22 mouse cellular contexts compared by ENCODE assay signal in genomic region chr10:85359501-85360066, GRCm38 (mm10). TPM values are rescaled to one million over a fixed set of nuclear protein-coding genes. Genes with fewer than 3 reads are reported as not detected.
A peak's percentile ranks its signal among the peaks of the same experiment; 100 is the strongest.
DNase-seq lines count a peak whose midpoint lies in the region; ATAC-seq and TF ChIP-seq lines count a peak whose summit lies in the region.
"Had no signal": no experiment of that assay in that cellular context is flagged by ENCODE, and none has a peak within 500 bp of the region (broad histone marks: within the 10 kb centered on the region; RNA-seq: fewer than 3 reads in every experiment).

No protein-coding gene starts in this region.

- no peak overlapping the region for H3K27ac ChIP-seq in CH12.LX (ENCODE audit: insufficient read depth, low read depth)
- H3K27ac ChIP-seq: embryonic facial prominence, embryonic 15.5 days; forebrain, embryonic 10.5 days; gastrocnemius, adult 2 months; heart, embryonic 13.5 days; hindbrain, embryonic 14.5 days had no signal

- TF ChIP-seq POLR2A in CH12.LX (IDR thresholded peaks at IDR 0.05; ENCODE audit: low read depth, low read length) = no peak

- in situ Hi-C loops in CH12.LX (cut with MboI; ENCODE audit: low pct_ligation_motif_present, low pct_unique_long_range_greater_than_20kb, low sequenced_read_pairs) = no loop called here

- H3K9ac ChIP-seq in CH12.LX (ENCODE audit: insufficient read depth, low read depth) = no peak overlapping the region
- H3K9ac ChIP-seq: embryonic facial prominence, embryonic 15.5 days; heart, embryonic 13.5 days; hindbrain, embryonic 14.5 days had no signal

- H3K4me1 ChIP-seq in CH12.LX (ENCODE audit: control insufficient read depth in 1 of 2, insufficient read depth in 2 of 2) = peaks cover 0 to 4% of the 10 kb centered on the region in 2 experiments; a peak in 1 of 4 replicates
- H3K4me1 ChIP-seq: embryonic facial prominence, embryonic 15.5 days; forebrain, embryonic 10.5 days; heart, embryonic 13.5 days had no signal

- peak; percentile 24 for DNase-seq in thymus, postnatal 0 days (ENCODE audit: low spot score)
- DNase-seq in thymus, adult 18-20 months = no peak
- peak; percentile 66 for DNase-seq in CD4-positive helper T cell, adult 2 months (ENCODE audit: low read depth, low spot score)
- DNase-seq in CH12.LX (ENCODE audit: extremely low read depth) = no peak
- DNase-seq in ovary, postnatal 14 days (ENCODE audit: low spot score) = no peak
- no peak for DNase-seq in testis, postnatal 10 days (ENCODE audit: low spot score)
- no peak for DNase-seq in cerebellum, postnatal 36 days
- DNase-seq: adrenal gland, adult 8-10 months; adrenal gland, postnatal 36 days; cerebellum, adult 2 months; cerebellum, postnatal 10 days; embryo, embryonic 11 days; gastrocnemius, adult 2 months; gastrocnemius, postnatal 25 days; heart, postnatal 4 days had no signal

- no peak overlapping the region for H3K4me2 ChIP-seq in CH12.LX (ENCODE audit: insufficient read depth, low read depth, poor library complexity, severe bottlenecking)
- H3K4me2 ChIP-seq: embryonic facial prominence, embryonic 15.5 days; heart, embryonic 13.5 days; hindbrain, embryonic 14.5 days had no signal

- TF ChIP-seq CTCF in CH12.LX (conservative IDR thresholded peaks at IDR 0.05 in 1 of 2, IDR thresholded peaks at IDR 0.05 in 1 of 2; ENCODE audit: low read depth in 2 of 2, low read length in 2 of 2) = no peak

- dilution Hi-C loops in CH12.LX (cut with MboI; ENCODE audit: extremely low pct_ligation_motif_present, extremely low pct_unique_long_range_greater_than_20kb, low sequenced_read_pairs) = no loop called here

- H3K36me3 ChIP-seq in CH12.LX (replicated peaks in 1 of 2; ENCODE audit: control insufficient read depth in 1 of 2, insufficient read depth in 1 of 2, low read length in 1 of 2) = no peaks in the 10 kb centered on the region
- H3K36me3 ChIP-seq: embryonic facial prominence, embryonic 15.5 days; forebrain, embryonic 10.5 days; heart, embryonic 13.5 days had no signal

- H3K4me3 ChIP-seq in CH12.LX (replicated peaks in 1 of 3; ENCODE audit: low read depth in 2 of 3, low read length in 2 of 3, poor library complexity in 1 of 3) = no peak overlapping the region
- H3K4me3 ChIP-seq: embryonic facial prominence, embryonic 15.5 days; erythroblast, embryonic 14.5 days; forebrain, embryonic 10.5 days; gastrocnemius, adult 2 months; heart, embryonic 13.5 days had no signal

- no peak for TF ChIP-seq EP300 in CH12.LX (IDR thresholded peaks at IDR 0.05; ENCODE audit: low read length)

- no peaks in the 10 kb centered on the region for H3K9me3 ChIP-seq in CH12.LX (replicated peaks; ENCODE audit: low read length)
- H3K9me3 ChIP-seq: embryonic facial prominence, embryonic 15.5 days; forebrain, embryonic 10.5 days; heart, embryonic 13.5 days had no signal

- no peak for TF ChIP-seq RAD21 in CH12.LX (IDR thresholded peaks at IDR 0.05; ENCODE audit: low read depth, low read length)

- no peaks in the 10 kb centered on the region for H3K79me2 ChIP-seq in CH12.LX (replicated peaks; ENCODE audit: control insufficient read depth, extremely low read depth, insufficient read depth, poor library complexity, severe bottlenecking)

- ATAC-seq in megakaryocyte, adult 5-6 weeks (ENCODE audit: poor library complexity, severe bottlenecking) = peak; percentile 10; the same call in 1 of the 2 replicates
- ATAC-seq: forebrain, embryonic 14.5 days had no signal

- H3K27me3 ChIP-seq in CH12.LX (replicated peaks) = no peaks in the 10 kb centered on the region
- H3K27me3 ChIP-seq: embryonic facial prominence, embryonic 15.5 days; heart, embryonic 13.5 days had no signal

TF ChIP-seq in CH12.LX, 34 proteins besides CTCF, POLR2A, EP300 and RAD21:
- TF ChIP-seq USF2 (conservative IDR thresholded peaks at IDR 0.05; ENCODE audit: low read depth, low read length) (peak; percentile 37; the same call in 1 of the 2 replicates), E2F4 (IDR thresholded peaks at IDR 0.05; ENCODE audit: insufficient replicate concordance, low read depth, low read length) (no peak), USF1 (IDR thresholded peaks at IDR 0.05; ENCODE audit: low read depth, low read length) (peak; percentile 51), BHLHE40 (IDR thresholded peaks at IDR 0.05; ENCODE audit: low read depth, low read length) (peak; percentile 29; the same call in 1 of the 2 replicates)

RNA-seq across cellular contexts. Expression of gene Btbd11, which starts 27.0 kb away (rescaled TPM):
- polyA plus RNA-seq in thymus, postnatal 0 days (2015; fragmentation: Nextera tagmentation; extraction: Ambion mirVana) = 9.8 and 10.9 TPM in 2 replicates
- 6.0 and 10.1 TPM in 2 replicates for total RNA-seq in CH12.LX (2012; rRNA removed)
- total RNA-seq in CH12.LX (2014; rRNA removed) = 15.4 and 16.5 TPM in 2 replicates
- 16.7 and 18.5 TPM in 2 replicates for polyA plus RNA-seq in CH12.LX (2012; ENCODE audit: insufficient read length, low read depth)
- 0.67 and 2.7 TPM in 2 replicates for total RNA-seq in megakaryocyte, adult 5-6 weeks (2015)
- total RNA-seq in megakaryocyte, adult 5-6 weeks (2017) = 0.37 and 0.40 TPM in 2 replicates
- polyA plus RNA-seq: erythroblast, embryonic 14.5 days had no signal

Comparison
In these comparisons a context has a peak if more than half of its experiments do, and no peak if none do; other contexts are left out.
1. DNase-seq: peak in thymus, postnatal 0 days (single experiment) and CD4-positive helper T cell, adult 2 months (single experiment); none in thymus, adult 18-20 months (0 of 2), CH12.LX (single experiment), ovary, postnatal 14 days (single experiment), testis, postnatal 10 days (single experiment) and cerebellum, postnatal 36 days (0 of 2).